ENCODE assay signal across 14 mouse cellular contexts in the genomic region with DNA sequence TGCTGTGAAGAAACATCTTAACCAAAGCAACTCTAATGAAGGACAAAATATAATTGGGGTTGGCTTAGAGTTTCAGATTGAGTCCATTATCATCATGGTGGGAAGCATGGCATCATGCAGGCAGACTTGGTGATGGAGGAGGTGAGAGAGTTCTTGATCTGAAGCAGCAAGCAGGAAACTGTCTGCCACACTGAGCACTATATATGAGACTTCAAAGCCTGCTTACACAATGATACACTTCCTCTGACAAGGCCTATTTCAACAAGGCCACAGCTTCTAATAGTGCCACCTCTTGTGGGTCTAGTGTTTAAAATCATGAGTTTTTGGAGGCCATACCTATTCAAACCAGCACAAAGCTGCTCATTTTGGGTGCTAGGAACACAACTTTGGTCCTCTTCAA.
"Had no signal": no experiment of that assay in that cellular context is flagged by ENCODE, and none has a peak within 500 bp of the region (broad histone marks: within the 10 kb centered on the region; RNA-seq: fewer than 3 reads in every experiment).

No protein-coding gene starts in this region.

- H3K36me3 ChIP-seq: intestine, embryonic 15.5 days; limb, embryonic 15.5 days; liver, embryonic 12.5 days; midbrain, embryonic 15.5 days; neural tube, embryonic 13.5 days had no signal

- H3K27ac ChIP-seq: intestine, embryonic 15.5 days; left cerebral cortex, adult 2 months; limb, embryonic 15.5 days; liver, embryonic 12.5 days; midbrain, embryonic 15.5 days; neural tube, embryonic 13.5 days had no signal

- H3K4me1 ChIP-seq: intestine, embryonic 15.5 days; limb, embryonic 15.5 days; liver, embryonic 12.5 days; megakaryocyte, embryonic 14.5 days; midbrain, embryonic 15.5 days; neural tube, embryonic 13.5 days had no signal

- H3K4me2 ChIP-seq: intestine, embryonic 15.5 days; limb, embryonic 15.5 days; liver, embryonic 12.5 days; lung, embryonic 14.5 days; midbrain, embryonic 11.5 days; midbrain, embryonic 15.5 days; neural tube, embryonic 13.5 days had no signal

- H3K9me3 ChIP-seq: intestine, embryonic 15.5 days; limb, embryonic 15.5 days; liver, embryonic 12.5 days; midbrain, embryonic 15.5 days; neural tube, embryonic 13.5 days had no signal

- H3K27me3 ChIP-seq: intestine, embryonic 15.5 days; limb, embryonic 15.5 days; liver, embryonic 12.5 days; megakaryocyte, embryonic 14.5 days; midbrain, embryonic 15.5 days; neural tube, embryonic 13.5 days had no signal

- H3K9ac ChIP-seq: intestine, embryonic 15.5 days; limb, embryonic 15.5 days; liver, embryonic 12.5 days; lung, embryonic 14.5 days; midbrain, embryonic 15.5 days; neural tube, embryonic 13.5 days had no signal

- DNase-seq: kidney, adult 18-20 months; kidney, postnatal 10 days; lung, embryonic 14.5 days; lung, postnatal 10 days; lung, postnatal 4 days; retina, postnatal 1 day had no signal

- H3K4me3 ChIP-seq: intestine, embryonic 15.5 days; left cerebral cortex, adult 2 months; limb, embryonic 15.5 days; liver, embryonic 12.5 days; megakaryocyte, embryonic 14.5 days; midbrain, embryonic 15.5 days; neural tube, embryonic 13.5 days had no signal

- ATAC-seq: intestine, embryonic 15.5 days; liver, embryonic 12.5 days; midbrain, embryonic 15.5 days had no signal
